Mouse (Mus musculus): Measurements from ENCODE around the gene Dynlt1f.
"Not testable (repeated sequence)": the region's sequence is repeated elsewhere in the genome, so short reads cannot be mapped to it uniquely, and the experiment has no call there.

Dynlt1f gene

DNA sequence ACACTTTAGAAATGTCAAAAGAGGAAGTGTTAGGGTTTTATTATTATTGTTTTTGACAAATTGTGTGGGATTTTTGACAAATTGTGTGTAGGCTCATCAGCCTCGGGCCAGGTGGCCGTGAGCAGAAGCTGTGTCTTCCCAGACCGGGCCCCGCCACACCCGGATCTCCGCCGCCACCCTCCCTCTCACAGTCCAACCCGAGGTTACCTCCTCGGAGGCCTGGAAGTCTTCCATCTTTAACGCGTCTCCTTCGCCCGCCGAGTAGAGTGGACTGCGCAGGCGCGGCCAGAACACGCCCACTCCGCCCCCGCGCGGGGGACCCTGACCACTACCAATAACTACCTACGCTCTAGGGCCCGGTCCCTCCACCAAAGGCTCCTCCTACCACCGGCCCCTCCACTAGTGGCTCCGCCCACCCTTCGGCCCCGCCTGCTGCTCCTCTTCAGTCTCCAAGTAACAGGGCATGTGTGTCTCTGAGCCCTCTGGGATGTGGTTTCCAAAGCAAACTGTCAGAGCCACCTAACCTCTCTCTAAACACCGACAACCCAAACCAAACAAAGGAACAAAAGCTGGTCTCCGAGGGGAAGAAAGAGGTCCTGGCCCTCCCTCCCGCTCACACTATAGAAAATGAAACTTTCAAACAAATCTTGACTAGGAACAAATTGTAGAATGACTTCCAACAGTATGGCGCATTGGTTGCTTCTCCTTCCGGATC is at the start of gene Dynlt1f:
Dynlt1f (minus strand) TSS at position 334 of the 715 bp plus-strand sequence.
- peak; percentile 67 to 82 for DNase-seq (ENCODE audit: low spot score in 2 of 2)

DNA sequence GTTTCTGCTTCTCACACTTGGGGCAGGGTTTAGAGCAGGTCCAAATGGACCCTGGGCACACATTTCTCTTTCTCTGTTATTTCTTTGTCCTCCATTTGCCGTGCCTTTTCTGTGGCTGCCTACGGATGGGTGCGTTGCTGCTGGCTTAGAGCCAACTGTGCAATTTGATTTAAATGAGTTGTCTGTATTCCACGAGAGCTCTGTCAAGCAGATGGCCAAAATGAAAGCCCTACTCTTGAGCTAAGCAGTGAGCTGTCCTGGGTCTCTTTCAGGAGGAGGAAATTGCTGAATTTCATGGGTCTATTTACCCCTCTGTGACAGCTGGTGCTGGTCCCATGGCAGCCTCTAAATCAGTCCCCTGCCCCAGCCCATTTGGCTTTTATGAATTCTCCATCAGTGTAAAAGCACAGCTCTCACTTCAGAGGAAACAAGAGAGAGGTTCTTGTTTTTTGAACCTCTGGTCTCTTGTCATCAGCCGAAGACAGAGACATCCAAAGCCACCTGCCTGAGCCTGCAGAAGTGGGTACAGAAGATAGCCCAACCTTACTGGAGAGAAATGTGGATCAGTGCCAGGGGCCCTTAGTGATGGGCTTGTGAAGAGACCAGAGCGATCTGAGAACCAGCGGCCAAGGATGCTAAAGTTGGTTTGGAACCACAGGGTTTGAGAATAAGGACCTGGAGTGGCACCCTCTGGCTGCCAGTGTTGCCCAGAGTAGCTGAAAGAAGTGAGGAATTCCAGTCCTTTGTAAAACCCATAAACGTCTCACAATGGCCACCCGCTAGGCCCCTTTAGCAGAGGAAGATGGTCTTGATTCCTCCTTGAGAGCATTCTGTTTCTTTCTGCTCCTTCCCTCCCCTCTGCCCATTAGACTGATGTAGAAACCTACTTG is 47.9 kb upstream of the Dynlt1f start:
- peak in 1 of 2 experiments; percentile 26 for DNase-seq (ENCODE audit: low spot score in 2 of 2)

DNA sequence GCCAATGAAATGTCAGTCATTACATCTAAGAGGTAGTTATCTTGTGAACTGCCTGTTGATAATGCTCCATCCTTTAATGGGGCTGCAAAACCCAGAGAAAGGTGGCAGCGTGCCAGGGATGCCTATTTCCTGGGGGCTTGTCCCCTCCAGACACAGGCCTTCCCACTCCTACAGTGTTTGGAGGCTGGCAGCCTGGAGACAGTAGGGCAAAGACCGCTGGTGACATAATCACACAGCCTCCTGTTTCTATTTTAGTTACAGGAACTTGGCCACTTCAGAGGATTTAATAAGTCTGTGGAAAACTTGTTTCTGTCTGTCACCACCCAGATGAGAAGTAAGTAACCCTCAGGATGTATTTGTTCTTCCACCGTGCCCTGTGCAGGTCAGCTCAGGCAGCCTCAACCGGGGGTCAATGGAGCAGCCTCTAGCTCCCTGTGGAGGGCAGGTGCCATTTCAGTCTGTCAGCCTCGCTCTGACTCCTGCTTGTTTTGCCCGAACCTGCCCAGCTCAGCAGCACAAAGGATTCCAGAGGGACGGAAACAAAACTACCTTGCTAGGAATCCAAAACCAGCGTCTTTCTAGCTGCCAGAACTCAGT is 47.0 kb upstream of the Dynlt1f start:
- not testable (repeated sequence) for DNase-seq (ENCODE audit: low spot score in 2 of 2)

DNA sequence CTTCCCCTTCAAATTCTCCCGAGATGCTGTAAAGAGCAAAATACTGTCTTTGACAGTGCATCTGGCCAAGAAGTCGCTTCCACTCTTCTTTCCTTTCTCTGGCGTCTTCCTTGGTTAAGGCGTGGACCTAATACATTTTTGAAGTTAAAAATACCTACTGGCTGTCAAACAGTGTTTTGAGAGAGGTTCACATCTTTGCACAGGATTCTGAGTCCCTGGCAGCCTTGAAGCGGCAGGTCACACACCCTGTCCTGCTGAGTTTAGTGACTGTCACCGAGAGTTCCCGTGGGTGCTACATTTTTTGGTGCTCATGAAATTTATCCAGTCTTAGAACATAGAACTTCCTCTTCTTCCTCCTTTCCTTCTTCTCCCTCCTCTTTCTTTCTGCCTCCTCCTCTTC is 44.4 kb upstream of the Dynlt1f start:
- DNase-seq (ENCODE audit: low spot score in 2 of 2) = not testable (repeated sequence)

DNA sequence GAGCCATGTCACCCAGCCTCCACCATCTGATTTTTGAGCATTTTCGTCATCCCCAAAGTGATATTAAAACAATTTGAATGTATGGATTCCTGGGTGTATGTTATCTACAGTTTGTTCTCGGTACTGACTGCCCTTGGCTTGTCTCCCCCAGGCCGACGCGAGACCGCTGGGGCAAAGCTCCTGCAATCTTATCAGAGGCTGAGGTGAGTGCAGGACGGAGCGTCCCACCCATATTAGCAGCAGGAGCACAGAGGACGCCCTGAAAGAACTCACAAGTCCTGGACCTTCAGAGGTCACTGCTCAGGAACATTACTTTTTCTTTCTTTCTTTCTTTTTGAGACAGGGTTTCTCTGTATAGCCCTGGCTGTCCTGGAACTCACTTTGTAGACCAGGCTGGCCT is 43.8 kb upstream of the Dynlt1f start:
- not testable (repeated sequence) for DNase-seq (ENCODE audit: low spot score in 2 of 2)

DNA sequence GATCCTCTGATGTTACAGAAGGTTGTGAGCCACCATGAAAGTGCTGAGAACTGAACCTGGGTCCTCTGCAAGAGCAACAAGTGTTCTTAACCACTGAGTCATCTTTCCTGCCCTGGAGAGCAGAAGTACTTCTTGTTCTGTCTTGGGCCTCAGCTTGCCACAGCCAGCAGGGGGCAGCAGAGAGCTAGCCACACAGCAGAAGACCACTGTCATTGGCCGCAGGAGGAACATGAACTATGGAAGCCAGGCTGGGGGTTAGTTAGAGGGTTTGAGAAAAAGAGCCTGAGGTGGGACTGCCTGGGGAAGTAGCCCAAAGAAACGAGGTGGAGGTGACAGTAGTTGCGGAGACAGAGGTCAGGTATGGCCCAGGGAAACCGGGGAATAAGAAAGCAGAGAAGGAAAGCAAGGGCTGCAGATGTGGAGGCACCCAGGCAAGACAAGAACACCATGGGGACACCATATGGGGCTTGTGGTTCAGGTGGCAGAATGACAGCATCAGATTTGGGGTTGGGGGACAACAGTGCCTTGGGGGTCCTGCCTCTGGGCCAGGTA is 41.6 kb upstream of the Dynlt1f start:
- DNase-seq (ENCODE audit: low spot score in 2 of 2) = peak; percentile 65 to 77

DNA sequence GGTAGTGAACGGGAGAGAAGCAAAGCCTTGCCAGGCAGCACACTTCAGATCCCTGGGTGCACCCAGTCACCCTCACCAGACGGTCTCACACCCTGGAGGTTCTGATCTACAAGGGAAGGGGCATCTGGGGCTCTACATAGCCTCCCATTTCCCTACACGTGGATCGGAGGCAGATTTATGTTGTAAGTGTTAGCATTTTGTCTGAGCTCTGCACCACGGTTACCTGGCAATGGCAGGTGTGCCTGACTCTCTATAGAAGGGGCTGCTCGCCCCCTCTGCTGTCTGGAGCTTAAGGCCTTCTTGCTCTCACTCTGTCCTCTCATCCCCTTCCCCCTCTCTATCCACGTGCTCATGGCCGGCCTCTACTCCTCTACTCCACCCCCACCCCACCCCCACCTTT is 40.8 kb upstream of the Dynlt1f start:
- DNase-seq (ENCODE audit: low spot score in 2 of 2) = peak in 1 of 2 experiments; percentile 28

DNA sequence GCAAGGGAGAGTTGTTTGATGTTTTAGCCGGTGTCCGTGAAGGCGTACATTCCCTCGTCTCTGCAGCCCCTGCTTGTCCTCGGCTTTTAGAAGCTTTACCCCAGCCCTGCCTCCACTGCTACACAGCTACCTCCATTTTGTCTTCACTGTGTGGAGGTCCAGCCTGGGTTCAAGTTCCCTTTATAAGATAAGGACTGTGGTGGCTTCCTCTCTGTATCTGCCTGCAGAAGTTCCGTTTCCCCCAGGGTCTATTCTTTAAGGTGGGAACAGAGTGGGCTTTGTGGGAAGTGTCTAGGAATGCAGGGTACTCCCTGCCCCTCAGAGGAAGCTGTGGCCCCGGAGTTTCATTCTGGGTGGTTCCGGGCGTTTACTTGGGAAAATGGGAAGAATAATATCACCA is 40.0 kb upstream of the Dynlt1f start:
- not testable (repeated sequence) for DNase-seq (ENCODE audit: low spot score in 2 of 2)

DNA sequence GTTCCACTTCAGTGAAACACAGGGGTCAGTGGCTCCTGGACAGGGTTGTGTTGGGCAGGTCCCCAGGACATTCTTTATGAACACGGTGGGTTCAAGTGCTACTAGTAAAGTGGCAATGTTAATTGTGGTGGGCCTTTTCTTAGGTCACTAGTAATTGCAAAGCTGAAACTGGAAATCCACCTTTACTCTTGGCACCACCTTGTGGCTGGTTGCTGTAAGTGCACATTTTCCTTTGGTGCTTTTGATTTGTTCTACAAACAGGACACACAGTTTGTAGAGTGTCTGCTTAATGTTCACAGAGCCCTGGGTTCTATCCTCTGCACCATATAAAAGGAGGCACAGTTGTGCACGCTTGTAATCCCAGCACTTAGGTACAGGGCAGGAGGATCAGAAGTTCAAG is 35.9 kb upstream of the Dynlt1f start:
- DNase-seq (ENCODE audit: low spot score in 2 of 2) = peak; percentile 93 to 95

DNA sequence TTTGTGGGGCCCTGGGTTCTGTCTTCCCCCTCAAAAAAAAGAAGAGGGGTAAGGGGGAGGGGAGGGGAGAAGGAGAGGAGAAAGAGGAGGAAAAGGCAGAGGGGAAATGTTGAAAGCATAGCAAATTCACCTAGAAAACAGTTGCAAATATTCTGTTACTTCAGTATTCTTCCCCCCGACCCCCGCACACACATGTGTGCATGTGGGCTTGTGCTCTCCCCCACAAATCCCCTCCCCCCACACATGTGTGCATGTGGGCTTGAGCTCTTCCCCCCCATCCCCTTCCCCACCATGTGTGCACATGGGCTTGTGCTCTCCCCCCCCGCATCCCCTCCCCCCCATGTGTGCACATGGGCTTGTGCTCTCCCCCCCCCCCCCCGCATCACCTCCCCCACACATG is 33.6 kb upstream of the Dynlt1f start:
- DNase-seq (ENCODE audit: low spot score in 2 of 2) = peak in 1 of 2 experiments; percentile 34

DNA sequence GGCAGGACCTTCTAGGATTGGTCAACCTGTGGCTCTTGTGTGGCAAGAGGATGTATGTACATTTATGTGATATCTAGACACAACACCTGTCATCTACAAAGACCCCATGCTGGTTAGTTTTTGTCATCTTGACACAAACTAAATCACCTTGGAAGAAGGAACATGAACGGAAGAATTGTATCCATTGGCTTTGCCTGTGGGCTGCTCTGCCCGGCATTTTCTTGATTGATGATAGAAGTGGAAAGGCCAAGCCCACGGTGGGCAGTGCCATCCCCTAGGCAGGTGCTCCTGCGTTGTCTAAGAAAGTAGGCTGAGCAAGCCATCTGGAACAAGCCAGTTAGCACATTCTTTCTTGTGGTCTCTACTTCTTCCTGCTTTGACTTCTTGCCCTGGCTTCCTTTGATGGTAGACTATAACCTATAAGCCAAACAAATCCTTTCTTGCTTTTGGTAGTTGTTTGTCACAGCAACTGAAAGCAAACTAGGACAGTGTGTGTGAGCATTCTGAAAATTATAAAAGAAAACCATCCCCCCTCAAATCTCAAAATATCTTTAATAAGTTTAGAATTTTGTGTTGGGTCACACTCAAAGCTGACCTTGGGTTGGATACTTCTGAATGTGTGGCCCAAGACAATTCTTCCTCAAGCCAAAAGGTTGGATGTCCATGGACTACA is 30.7 kb upstream of the Dynlt1f start:
- DNase-seq (ENCODE audit: low spot score in 2 of 2) = not testable (repeated sequence)

DNA sequence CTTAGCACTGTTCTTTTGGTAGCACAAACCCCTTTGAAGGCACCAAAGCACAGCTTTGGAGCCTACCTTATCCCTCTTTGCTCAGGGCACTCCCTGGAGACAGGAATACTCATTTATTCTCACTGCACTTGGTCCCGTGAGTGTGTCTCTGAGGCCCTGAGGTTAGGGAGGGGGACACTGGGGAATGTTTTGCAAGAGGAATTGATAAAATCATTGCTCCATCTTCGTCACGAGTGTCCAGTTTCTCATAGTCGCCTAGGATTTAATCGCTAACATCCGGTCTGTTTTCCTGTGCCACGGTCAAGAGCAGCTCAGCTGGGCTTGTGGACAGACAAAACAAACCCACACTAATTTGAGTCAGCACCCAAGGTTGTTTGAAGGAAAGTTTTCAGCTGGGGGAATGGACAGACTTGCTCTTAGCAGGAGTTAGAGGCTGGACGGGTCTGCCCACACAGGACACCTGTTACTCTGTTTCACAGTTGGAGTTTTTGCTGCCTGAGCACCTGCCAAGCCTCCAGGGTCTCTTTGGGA is 29.7 kb upstream of the Dynlt1f start:
- not testable (repeated sequence) for DNase-seq (ENCODE audit: low spot score in 2 of 2)

DNA sequence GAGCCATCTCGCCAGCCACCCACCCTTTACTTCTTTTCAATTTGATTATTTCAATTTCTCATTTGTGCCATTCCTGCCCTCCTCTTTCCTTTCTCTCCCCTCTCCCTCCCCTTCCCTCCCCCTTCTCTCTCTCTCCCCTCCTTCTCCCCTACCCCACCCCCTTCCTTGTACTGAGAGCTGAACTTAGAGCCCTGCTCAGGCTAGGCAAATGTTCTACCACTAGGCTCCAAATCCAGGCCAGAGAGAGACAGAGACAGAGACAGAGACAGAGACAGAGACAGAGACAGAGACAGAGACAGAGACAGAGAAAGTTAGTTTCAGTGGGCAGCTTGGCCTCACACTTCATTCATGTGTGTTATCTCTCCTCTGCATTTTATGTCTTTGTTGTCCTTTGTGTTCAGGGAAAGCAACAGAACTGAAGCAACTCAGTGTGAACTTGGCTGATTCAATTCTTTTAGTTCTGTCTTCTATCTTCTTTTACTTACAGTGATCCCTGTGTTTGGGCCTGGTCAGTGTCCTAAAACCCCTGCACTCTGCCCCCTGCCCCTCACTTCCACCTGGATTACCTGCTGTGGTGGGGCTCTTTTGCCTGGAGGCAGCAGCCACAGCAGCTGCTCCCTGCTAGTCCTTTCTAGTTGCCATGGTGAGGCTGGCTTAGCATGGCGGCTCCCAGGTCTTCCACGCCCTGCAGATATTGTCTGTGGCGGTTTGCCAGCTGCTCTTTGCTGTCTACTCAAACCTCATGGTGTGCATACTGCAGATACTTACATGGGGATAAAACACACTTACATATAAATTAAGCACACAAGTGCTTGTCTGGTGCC is 29.0 kb upstream of the Dynlt1f start:
- DNase-seq (ENCODE audit: low spot score in 2 of 2) = not testable (repeated sequence)

DNA sequence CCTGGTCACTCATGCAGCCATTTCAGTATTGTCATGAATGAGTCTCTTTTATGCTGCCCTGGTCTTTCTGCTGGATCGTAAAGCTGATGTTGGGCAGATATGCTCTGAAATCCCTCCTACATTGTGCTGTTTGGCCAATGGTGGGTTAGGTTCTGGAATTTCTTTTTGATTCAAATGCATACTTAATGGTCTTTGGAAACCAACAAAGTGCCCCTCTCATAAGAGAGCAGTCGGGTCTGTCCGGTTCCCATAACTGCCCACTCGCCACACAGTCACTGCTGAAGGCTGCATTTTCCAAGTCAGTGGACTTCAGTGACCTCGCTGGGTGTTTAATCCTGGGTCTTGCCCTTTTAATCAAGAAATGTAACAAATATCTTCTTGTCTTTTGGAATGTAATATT is 28.0 kb upstream of the Dynlt1f start:
- DNase-seq (ENCODE audit: low spot score in 2 of 2) = not testable (repeated sequence)

DNA sequence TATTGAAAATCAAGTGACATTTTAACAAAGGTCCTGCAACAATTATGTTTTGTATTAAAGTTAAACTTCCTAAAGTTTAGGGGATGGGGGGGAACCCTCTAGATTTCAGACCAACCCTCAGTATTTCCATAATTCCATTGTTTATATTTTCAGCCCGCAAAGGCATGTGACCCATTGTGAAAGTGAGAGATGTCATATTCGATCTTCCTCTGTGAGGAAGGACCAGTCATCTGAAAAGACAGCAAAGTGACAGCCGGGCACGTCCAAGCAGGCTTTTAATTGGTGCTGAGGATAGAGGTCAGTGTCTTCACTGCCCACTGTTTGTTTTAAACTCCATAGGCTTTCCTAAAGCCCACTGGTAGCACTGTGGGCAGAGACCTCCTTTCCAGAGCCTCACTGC is 26.0 kb upstream of the Dynlt1f start:
- DNase-seq (ENCODE audit: low spot score in 2 of 2) = not testable (repeated sequence)

DNA sequence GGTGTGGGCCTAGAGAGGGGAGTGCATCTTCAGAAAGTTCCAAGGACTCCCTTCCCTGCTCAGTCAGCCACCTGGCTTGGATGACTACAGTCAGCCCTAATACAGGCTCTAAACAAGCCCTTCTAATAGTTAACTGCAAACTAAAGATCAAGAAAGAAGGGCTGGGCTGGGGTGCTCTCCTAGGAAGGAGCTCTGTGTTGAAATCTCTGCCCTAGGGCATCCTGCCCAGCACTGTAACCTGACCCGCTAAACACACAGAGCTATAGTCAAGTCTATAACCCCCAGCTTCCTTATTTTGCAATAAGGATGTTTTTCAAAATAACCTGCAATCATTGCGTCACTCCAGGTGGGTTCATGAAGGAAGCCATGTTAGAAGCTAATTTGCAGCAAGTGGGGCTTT is 22.4 kb upstream of the Dynlt1f start:
- not testable (repeated sequence) for DNase-seq (ENCODE audit: low spot score in 2 of 2)

DNA sequence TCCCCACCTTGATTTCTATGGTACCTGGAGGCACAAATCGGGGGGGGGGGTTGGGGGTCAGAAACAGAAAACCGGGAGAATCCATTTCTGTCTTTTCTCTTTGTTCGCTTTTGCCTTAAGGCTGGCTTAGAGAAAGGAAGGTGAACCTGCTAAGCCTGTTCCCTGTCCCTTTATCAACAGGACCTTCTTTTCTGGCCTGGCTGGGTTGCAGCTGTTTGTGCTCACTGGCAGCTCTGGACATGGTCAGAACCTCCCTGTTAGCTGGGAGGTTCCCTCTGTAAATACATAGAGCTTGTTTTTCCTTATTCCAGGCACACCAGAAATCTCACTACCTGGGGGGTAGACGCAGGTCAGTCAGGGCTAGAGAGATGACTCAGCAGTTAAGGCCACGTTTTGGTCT is 18.6 kb upstream of the Dynlt1f start:
- not testable (repeated sequence) for DNase-seq (ENCODE audit: low spot score in 2 of 2)

DNA sequence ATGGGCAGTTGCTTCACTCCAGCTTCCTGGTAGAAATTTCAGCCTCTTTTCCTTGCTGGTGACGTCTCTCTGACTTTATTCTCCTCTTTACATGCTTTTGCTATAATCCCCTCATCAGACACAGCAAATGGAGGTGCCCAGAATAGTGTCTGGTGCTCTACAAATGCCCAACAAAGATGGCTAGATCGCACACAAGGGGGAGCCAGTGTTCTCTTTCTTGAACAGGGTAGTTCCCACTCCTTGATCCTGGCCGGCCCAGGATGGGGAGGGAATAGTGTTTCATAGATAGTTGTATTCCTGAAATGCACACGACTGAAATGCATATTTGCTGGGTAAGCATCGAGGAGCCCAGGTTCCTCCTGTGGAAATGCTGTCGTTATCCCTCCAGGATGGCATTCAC is 12.8 kb upstream of the Dynlt1f start:
- DNase-seq (ENCODE audit: low spot score in 2 of 2) = not testable (repeated sequence)

DNA sequence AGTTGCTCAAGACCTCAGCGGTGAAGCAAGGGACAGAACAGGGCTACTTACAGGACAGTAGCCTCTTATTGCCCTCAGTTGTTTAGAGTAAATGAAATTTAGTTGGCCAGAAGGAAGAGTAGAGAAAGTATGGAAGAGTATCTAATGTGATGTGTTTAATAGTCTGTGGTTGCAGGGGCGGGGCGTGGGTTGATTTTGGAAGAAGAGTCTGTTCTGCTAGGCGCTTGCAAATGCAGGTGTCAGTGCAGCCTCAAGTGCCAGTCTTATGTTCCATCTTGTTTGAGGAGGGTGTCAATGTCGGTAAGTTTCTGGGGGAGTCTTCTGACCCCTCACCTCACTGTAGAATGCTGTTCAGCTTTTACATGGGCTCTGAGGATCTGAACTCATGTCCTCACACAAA is 9.7 kb upstream of the Dynlt1f start:
- DNase-seq (ENCODE audit: low spot score in 2 of 2) = not testable (repeated sequence)

DNA sequence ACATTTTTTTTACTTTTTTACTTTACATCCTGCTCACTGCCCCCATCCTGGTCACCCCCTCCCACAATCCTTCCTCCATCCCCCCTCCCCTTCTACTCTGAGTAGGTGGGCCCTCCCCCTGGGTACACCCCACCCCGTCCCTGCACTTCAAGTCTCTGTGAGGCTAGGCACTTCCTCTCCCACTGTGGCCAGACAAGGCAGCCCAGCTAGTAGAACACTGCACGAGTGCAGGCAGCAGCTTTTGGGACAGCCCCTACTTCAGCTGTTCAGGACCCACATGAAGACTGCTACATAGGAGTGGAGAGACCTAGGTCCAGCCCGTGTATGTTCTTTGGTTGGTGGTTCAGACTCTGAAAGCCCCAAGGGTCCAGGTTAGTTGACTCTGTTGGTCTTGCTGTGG is 7.1 kb upstream of the Dynlt1f start:
- DNase-seq (ENCODE audit: low spot score in 2 of 2) = not testable (repeated sequence)
